Mouse (Mus musculus) hindbrain, embryonic 14.5 days (tissue): ENCODE measurements around the gene Pdgfd. TPM values are rescaled to one million over a fixed set of nuclear protein-coding genes. Genes with fewer than 3 reads are reported as not detected.

Experiments used
- ATAC-seq: fragments of 200-750 bp; cut with Nextera tagmentation; 2 replicates; pipeline ENCODE4 v1.8.0; 2017; ENCODE audit warnings: moderate number of reproducible peaks, mild to moderate bottlenecking, moderate TSS enrichment, moderate library complexity; ENCODE audit not compliant: low FRiP score
- DNase-seq: peaks from one replicate; pipeline ENCODE4 v3.0.0-alpha.2; 2015; ENCODE audit warnings: low spot score
- H3K27ac ChIP-seq: fragments of 300-500 bp; sonication (generic); 2 replicates; pipeline ENCODE4 v1.5.1; 2014; ENCODE audit warnings: mild to moderate bottlenecking, moderate library complexity
- H3K27me3 ChIP-seq: fragments of 300-500 bp; sonication (generic); 2 replicates; pipeline ENCODE4 v1.6.1; 2014; ENCODE audit warnings: mild to moderate bottlenecking, low read length, mixed read lengths; ENCODE audit not compliant: control insufficient read depth, insufficient read depth
- H3K36me3 ChIP-seq: fragments of 300-500 bp; sonication (generic); replicated peaks from 2 replicates; pipeline ENCODE4 v1.6.1; 2014; ENCODE audit not compliant: control insufficient read depth, insufficient read depth
- H3K4me1 ChIP-seq: fragments of 300-500 bp; sonication (generic); replicated peaks from 2 replicates; pipeline ENCODE4 v1.6.1; 2014; ENCODE audit warnings: antibody characterized with exemption, low read length, mixed read lengths; ENCODE audit not compliant: control insufficient read depth, insufficient read depth
- H3K4me2 ChIP-seq: fragments of 300-500 bp; sonication (generic); replicated peaks from 2 replicates; pipeline ENCODE4 v1.6.1; 2014; ENCODE audit warnings: mild to moderate bottlenecking, moderate library complexity
- H3K4me3 ChIP-seq: fragments of 300-500 bp; sonication (generic); replicated peaks from 2 replicates; pipeline ENCODE4 v1.5.1; 2014; ENCODE audit warnings: mild to moderate bottlenecking, low read length
- H3K9ac ChIP-seq: fragments of 300-500 bp; sonication (generic); 2 replicates; pipeline ENCODE4 v1.6.1; 2014
- H3K9me3 ChIP-seq: fragments of 300-500 bp; sonication (generic); 2 replicates; pipeline ENCODE4 v1.6.1; 2016; ENCODE audit warnings: low read length; ENCODE audit not compliant: control insufficient read depth
- WGBS: fragments of 180-500 bp; shearing (Covaris S2); extraction: QIAGEN DNeasy Blood & Tissue Kit; methylation state at CpG from one replicate; pipeline ENCODE4 v1.1.7; 2014; 5-methylcytosine and 5-hydroxymethylcytosine counted together
- polyA plus RNA-seq: library from polyadenylated mRNA; unstranded; fragments of >200 nt; fragmentation: Nextera tagmentation; extraction: Ambion mirVana; gene quantifications from 2 replicates; pipeline ENCODE4 v1.2.1, GENCODE M21; 2014

Gene Pdgfd
- polyA plus RNA-seq, 1 experiment from 2014 or later: 4.8 TPM

DNA sequence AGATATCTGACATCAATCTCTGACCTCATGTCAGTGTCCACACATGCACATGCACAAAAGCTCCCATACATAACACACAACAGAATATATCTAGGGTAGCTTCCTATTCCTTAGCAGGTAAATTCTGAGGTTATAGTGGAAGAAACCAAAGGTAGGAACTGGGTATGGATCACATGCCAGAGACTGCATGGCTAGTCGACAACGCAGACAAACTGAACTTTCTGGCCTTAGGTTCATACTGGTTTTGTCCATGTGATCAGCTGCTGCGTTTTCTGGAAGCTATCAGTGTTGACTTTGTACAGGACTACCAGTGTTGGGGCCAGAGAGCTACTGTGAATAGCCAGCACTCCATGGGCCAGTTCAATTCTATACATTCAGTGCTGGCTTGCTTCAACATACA, 170.0 kb downstream of the Pdgfd start:
- Histone ChIP-seq H3K9ac (no peak overlapping the region), H3K4me1 (no peaks in the 10 kb centered on the region), H3K9me3 (no peaks in the 10 kb centered on the region), H3K4me2 (no peak overlapping the region), H3K36me3 (no peaks in the 10 kb centered on the region), H3K27me3 (no peaks in the 10 kb centered on the region), H3K4me3 (no peak overlapping the region), H3K27ac (no peak overlapping the region)
- ATAC-seq (no peak), DNase-seq (no peak)
- 94% methylated on average over 3 of the region's 3 CpGs for WGBS

DNA sequence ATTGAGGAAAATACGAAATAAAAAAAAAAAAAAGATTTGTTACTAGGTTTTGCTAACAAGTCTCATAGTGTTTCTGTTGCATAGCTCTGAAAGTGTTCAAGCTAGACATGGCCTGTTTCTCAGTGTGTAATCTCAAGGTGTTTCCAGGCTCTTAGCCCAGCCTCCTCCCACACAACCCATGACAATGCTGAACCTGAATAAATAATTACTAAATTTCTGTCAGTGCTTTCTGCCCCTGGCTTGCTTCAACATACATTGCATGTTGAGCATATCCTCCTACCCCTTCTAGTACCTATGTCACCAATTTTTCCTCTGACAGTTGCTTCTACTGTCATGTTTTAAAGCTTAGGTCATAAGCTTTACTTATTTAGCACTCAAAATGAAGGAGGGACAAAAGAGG, 171.0 kb downstream of the Pdgfd start:
- H3K9me3 ChIP-seq: no peaks in the 10 kb centered on the region
- H3K9ac ChIP-seq: no peak overlapping the region
- no peaks in the 10 kb centered on the region for H3K36me3 ChIP-seq
- H3K4me3 ChIP-seq: no peak overlapping the region
- no peak for ATAC-seq
- DNase-seq: no peak
- H3K4me1 ChIP-seq: no peaks in the 10 kb centered on the region
- WGBS: 60% methylated on average over 1 of the region's 1 CpGs
- H3K27me3 ChIP-seq: no peaks in the 10 kb centered on the region
- no peak overlapping the region for H3K27ac ChIP-seq
- no peak overlapping the region for H3K4me2 ChIP-seq

DNA sequence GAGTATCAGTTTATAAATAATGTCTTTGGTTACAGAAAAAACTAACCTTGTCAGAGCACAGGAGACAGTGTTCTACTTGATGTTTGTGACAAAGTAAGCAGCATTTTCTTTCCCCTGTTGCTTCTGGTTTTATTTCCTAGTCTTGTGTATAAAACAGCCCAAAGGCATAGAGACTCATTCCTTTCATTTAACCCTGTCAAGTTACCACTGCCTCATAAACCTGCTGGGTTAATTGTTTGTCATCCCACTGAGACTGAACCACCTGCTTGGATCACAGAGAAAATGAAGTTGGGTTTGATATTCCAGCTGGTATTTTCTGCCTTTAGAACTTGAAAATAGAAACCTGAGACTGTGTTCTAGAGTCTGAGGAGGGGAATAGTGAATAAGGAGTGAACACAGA, 172.4 kb downstream of the Pdgfd start:
- no peaks in the 10 kb centered on the region for H3K9me3 ChIP-seq
- ATAC-seq (no peak), DNase-seq (no peak)
- H3K9ac ChIP-seq: no peak overlapping the region
- no peaks in the 10 kb centered on the region for H3K27me3 ChIP-seq
- H3K4me3 ChIP-seq: no peak overlapping the region
- H3K36me3 ChIP-seq: no peaks in the 10 kb centered on the region
- H3K4me1 ChIP-seq: no peaks in the 10 kb centered on the region
- H3K27ac ChIP-seq: no peak overlapping the region
- no peak overlapping the region for H3K4me2 ChIP-seq

DNA sequence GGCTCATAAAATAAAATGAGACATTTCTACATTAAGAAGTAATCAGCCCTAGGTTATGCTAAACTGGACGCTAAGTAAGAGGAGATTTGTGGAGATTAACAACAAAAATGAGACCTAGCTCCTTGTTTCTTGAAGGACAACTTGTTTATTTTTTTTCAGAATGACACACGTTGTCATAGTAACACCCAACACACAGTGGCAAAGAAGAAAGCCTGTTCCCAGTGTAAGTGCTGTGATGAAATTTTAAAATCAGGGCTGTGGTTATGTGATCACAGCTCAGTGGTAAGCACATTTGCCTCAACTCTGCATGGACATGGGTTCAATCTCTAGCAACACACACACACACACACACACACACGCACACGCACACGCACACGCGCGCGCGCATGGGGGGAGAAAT, 174.5 kb downstream of the Pdgfd start:
- no peak overlapping the region for H3K27ac ChIP-seq
- no peaks in the 10 kb centered on the region for H3K27me3 ChIP-seq
- H3K4me1 ChIP-seq: no peaks in the 10 kb centered on the region
- ATAC-seq (no peak), DNase-seq (no peak)
- H3K4me3 ChIP-seq: no peak overlapping the region
- no peak overlapping the region for H3K4me2 ChIP-seq
- no peak overlapping the region for H3K9ac ChIP-seq
- no peaks in the 10 kb centered on the region for H3K36me3 ChIP-seq
- WGBS: 96% methylated on average over 10 of the region's 10 CpGs
- no peaks in the 10 kb centered on the region for H3K9me3 ChIP-seq

DNA sequence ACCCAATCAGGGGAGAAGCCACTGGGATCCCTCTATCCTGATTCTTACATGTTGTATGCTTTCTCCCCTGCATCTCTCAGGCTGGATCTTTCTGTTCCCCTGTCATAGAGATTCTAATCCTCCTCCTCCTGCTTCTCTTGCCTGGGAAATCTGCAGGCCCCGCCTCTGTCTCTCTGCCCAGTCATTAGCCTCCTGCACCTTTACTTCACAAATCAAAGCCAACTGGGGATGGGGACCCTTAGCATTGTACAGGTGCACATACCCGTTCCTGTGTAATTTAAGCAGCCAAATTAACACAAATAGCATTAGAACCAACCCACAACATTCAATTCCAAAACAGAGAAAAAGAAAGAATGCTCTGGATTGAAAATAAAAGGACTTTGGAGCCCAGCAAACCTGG, 176.1 kb downstream of the Pdgfd start:
- Histone ChIP-seq H3K4me1 (no peaks in the 10 kb centered on the region), H3K27me3 (no peaks in the 10 kb centered on the region), H3K27ac (no peak overlapping the region), H3K36me3 (no peaks in the 10 kb centered on the region), H3K9me3 (no peaks in the 10 kb centered on the region), H3K4me2 (no peak overlapping the region), H3K4me3 (no peak overlapping the region), H3K9ac (no peak overlapping the region)
- WGBS: 57% methylated on average over 2 of the region's 2 CpGs
- no peak for ATAC-seq
- no peak for DNase-seq

DNA sequence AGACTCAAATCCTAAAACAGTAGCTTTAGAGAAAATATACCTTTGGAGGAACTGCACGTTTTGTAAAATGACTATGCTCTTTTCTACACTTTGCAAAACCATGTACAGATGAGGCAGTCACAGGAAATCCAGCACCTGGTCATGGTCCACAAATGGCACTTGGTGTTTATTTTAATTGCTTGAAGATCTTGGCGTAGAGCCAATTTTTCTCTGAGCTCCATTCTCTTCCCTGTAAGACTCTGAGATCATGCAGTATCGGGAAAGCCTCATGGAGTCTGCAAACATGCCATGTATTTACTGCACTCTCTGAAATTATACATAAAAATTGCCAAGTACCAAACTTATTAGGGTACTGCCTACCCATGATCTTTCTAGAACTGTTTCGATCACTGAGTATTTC, 176.5 kb downstream of the Pdgfd start:
- no peaks in the 10 kb centered on the region for H3K4me1 ChIP-seq
- H3K9me3 ChIP-seq: no peaks in the 10 kb centered on the region
- ATAC-seq (no peak), DNase-seq (peak; percentile 38)
- no peak overlapping the region for H3K4me2 ChIP-seq
- H3K27me3 ChIP-seq: no peaks in the 10 kb centered on the region
- 75% methylated on average over 4 of the region's 4 CpGs for WGBS
- no peak overlapping the region for H3K9ac ChIP-seq
- H3K27ac ChIP-seq: no peak overlapping the region
- H3K36me3 ChIP-seq: no peaks in the 10 kb centered on the region
- no peak overlapping the region for H3K4me3 ChIP-seq

DNA sequence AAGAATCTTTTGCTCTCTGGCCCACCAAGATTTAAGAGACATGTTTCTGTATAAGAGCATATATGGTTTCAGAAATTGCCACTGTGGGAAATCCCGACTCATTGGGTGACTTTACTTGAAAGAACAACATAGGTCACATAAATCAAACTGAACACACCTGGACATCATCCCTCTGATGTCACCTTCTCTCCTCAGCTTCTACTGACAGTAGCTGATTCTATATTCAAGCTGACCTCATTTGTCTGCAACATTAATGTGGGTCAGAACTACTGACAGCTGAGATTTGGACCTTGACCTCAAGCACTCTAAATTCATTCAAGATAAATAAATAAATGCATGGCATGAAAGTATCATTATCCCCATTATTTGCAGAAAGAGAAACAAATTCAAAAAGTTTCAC, 177.0 kb downstream of the Pdgfd start:
- H3K36me3 ChIP-seq: no peaks in the 10 kb centered on the region
- no peaks in the 10 kb centered on the region for H3K9me3 ChIP-seq
- H3K4me3 ChIP-seq: no peak overlapping the region
- DNase-seq (no peak), ATAC-seq (no peak)
- H3K27me3 ChIP-seq: no peaks in the 10 kb centered on the region
- no peak overlapping the region for H3K9ac ChIP-seq
- H3K4me1 ChIP-seq: no peaks in the 10 kb centered on the region
- 84% methylated on average over 1 of the region's 1 CpGs for WGBS
- H3K4me2 ChIP-seq: no peak overlapping the region
- H3K27ac ChIP-seq: no peak overlapping the region

DNA sequence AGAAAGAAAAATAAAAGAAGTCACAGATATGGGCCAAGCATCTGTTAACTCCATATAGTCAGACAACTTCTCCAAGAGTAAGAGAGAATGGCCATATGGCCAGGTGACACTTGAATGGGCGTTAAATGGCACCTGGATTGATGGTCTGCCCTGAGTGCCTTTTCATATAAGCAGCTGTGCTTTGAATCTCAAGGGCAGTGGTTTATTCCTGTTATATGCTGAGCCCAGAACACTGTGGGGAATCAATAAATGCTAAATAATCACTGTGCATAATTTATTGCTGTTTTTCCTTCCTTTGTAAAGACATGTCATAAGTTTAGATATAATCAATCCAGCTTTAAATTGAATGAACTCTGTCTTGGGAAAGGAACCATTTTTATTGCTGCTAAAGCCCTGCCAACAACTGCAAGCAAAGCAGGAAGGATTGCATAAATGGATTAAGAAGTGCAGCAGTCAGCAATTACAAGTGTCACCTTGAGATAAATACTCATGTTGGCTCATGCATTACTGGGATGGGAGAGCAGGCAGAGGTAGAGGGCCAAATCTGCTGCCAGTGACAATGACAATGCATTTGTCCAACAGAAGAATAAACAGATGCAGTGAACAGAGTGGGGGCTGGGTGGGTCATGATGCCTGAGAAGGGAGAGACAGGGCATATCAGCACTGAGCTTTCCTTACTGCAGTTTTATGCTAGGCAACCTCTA, 185.0 kb downstream of the Pdgfd start:
- no peak overlapping the region for H3K4me2 ChIP-seq
- whole genome bisulfite sequencing: 54% methylated on average over 1 of the region's 1 CpGs
- H3K36me3 ChIP-seq: no peaks in the 10 kb centered on the region
- no peak overlapping the region for H3K27ac ChIP-seq
- no peaks in the 10 kb centered on the region for H3K4me1 ChIP-seq
- H3K9ac ChIP-seq: no peak overlapping the region
- ATAC-seq (peak; percentile 71), DNase-seq (no peak)
- no peaks in the 10 kb centered on the region for H3K27me3 ChIP-seq
- no peak overlapping the region for H3K4me3 ChIP-seq
- no peaks in the 10 kb centered on the region for H3K9me3 ChIP-seq

DNA sequence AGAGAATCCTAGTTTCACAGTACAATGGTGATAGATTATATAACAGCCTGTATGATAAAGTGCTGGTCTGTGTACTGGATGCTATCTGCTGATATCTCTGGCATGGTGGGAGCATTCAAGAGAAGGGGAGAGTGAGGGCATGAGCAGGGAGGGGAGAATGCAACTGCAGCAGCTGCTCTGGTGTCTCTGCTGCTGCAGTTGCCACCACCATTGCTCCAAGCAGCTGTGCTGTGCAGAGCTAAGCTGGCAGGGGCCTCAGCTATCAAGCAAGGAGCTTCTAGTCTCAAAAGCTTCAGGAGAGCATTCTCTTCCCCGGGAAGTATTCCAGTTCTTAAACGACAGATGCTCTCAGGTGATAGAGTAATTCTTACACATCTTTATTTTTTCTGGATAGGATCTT, 192.4 kb downstream of the Pdgfd start:
- no peak for DNase-seq
- ATAC-seq: no peak
- no peak overlapping the region for H3K4me3 ChIP-seq
- H3K9ac ChIP-seq: no peak overlapping the region
- no peaks in the 10 kb centered on the region for H3K4me1 ChIP-seq
- H3K4me2 ChIP-seq: no peak overlapping the region
- no peaks in the 10 kb centered on the region for H3K36me3 ChIP-seq
- no peak overlapping the region for H3K27ac ChIP-seq
- 84% methylated on average over 2 of the region's 2 CpGs for WGBS
- H3K9me3 ChIP-seq: no peaks in the 10 kb centered on the region
- no peaks in the 10 kb centered on the region for H3K27me3 ChIP-seq

DNA sequence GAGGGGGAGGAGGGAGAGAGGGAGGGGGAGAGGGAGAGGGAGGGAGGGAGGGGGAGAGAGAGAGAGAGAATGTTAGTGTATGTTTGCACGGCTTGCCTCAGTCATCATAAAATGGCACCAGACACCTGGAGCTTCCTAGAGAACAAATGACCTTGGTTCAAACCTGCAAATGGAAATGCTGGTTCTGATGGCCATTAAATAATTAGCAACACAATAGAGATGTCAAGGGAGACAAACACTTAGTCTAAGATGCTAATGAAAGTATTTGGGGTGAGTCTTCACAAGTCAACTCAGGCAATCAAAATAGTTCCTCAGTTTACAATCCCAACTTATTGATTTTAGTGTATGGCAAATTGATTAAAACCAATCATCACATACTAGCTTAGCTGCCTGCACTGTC, 198.2 kb downstream of the Pdgfd start:
- no peak for ATAC-seq
- no peaks in the 10 kb centered on the region for H3K4me1 ChIP-seq
- no peak overlapping the region for H3K4me3 ChIP-seq
- WGBS: 68% methylated on average over 1 of the region's 1 CpGs
- no peak overlapping the region for H3K4me2 ChIP-seq
- DNase-seq: no peak
- H3K27me3 ChIP-seq: no peaks in the 10 kb centered on the region
- H3K9ac ChIP-seq: no peak overlapping the region
- H3K27ac ChIP-seq: no peak overlapping the region
- no peaks in the 10 kb centered on the region for H3K9me3 ChIP-seq
- H3K36me3 ChIP-seq: no peaks in the 10 kb centered on the region
